Mouse (Mus musculus): ENCODE results near the gene 1700030J22Rik.

DNA sequence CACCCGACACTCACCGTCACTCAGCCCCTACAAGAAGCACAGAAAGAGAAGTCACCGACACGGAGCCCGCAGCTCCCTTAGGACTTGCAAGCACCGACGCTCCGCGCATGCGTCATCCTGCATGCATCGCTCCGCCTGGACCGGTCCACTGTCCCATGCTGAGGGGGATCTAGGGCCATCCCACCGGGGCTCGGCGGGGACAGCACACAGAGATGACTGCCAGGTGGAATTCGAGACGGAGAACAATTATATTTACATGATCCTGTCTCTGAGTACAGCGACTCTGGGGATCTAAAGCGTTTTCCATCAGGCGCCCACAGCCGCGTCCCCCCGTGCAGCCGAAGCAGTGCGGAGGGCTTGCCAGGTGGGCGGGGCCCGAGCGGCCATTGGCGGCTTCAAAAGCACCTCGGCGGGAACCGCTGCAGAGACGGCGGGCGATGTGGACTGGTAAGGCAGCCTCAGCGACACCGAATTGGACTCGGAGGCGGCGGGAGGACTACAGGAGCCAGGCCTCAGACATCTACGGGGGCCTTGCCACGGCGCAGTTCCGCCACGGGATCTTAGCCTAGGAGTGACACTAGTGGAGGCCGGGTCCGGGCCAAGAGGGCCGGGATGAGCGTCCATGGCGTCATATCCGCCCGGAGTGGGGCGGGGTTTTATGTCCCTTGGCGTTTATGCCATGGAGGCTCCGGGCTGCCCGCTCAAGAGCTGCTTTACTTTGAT lies 57.3 kb downstream of the 1700030J22Rik start, which contains the start of the genes Cmc2 and Cenpn:
- peak; percentile 84 for TF ChIP-seq HCFC1 (IDR thresholded peaks at IDR 0.05; ENCODE audit: low read depth, low read length)
- peak; percentile 79; the same call in 1 of the 2 replicates for TF ChIP-seq KAT2A (IDR thresholded peaks at IDR 0.05; ENCODE audit: insufficient replicate concordance, low read length)
- TF ChIP-seq MAX (IDR thresholded peaks at IDR 0.05; ENCODE audit: low read length), result no peak; the same call in 1 of the 2 replicates
- no peak for TF ChIP-seq CTCF (conservative IDR thresholded peaks at IDR 0.05 in 1 of 2, IDR thresholded peaks at IDR 0.05 in 1 of 2; ENCODE audit: low read depth in 2 of 2, low read length in 2 of 2)
